Mouse (Mus musculus): ENCODE measurements around the gene Zfp9.

The Zfp9 gene

GRCm38 (mm10) chr6:118478957-118479708, at the start of gene Zfp9:
Zfp9 (minus strand) TSS chr6:118479320.
- peak in 1 of 2 experiments; percentile 1 for DNase-seq

GRCm38 (mm10) chr6:118520668-118521067, 41.5 kb upstream of the Zfp9 start:
- DNase-seq: no peak

GRCm38 (mm10) chr6:118513335-118514012, 34.4 kb upstream of the Zfp9 start:
- no peak for DNase-seq

GRCm38 (mm10) chr6:118499010-118499409, 19.9 kb upstream of the Zfp9 start:
- DNase-seq: no peak

GRCm38 (mm10) chr6:118482125-118482524, 3.0 kb upstream of the Zfp9 start:
- DNase-seq: no peak

DNA sequence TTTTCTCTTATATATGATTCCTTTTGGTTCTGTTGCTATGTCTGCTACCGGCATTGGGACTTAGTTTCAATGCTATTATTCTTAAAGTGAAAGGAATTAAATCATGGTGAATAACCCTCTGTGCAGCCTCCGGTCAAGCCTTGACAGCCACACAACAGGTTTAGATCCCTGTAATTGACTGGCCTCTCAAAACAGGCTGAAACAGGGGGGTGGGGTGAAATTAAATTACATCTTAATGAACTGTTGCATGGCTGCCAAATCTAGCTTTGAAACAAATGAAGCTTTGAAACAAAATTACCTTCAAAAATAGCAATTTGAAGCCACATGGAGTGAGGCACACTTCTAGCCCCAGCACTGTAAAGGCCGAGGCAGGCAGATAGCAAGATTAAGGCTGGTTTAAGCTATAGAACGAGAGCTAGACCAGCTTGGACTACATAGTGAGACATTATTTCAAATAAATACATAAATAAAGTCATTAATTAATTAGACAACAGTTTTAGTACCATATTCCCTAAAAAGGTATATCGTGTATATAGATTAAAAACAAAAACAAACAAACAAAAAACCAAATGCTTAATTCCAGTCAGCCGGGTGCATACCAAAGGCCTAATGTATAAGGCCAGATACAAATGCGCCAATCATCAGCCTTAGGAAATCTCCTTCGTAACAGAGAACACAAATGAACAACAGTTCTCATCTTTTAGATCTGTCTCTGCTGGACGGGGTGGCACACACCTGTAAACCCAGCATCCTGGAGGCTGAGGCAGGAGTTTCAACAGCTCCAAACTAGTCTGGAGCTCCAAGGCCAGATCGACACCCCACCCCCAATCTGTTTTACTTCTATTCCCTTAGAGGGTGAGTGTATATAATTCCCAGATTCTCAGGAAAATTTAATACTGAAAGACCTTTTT, 990 bp downstream of the Zfp9 start:
- no peak for DNase-seq

GRCm38 (mm10) chr6:118462069-118462705, 16.9 kb downstream of the Zfp9 start:
- no peak for DNase-seq

GRCm38 (mm10) chr6:118457726-118458125, 21.4 kb downstream of the Zfp9 start:
- no peak for DNase-seq

GRCm38 (mm10) chr6:118455042-118455631, 24.0 kb downstream of the Zfp9 start, which contains the start of gene Zfp248:
Zfp248 (minus strand) TSS chr6:118455528.
- DNase-seq: peak; percentile 81 to 83

DNA sequence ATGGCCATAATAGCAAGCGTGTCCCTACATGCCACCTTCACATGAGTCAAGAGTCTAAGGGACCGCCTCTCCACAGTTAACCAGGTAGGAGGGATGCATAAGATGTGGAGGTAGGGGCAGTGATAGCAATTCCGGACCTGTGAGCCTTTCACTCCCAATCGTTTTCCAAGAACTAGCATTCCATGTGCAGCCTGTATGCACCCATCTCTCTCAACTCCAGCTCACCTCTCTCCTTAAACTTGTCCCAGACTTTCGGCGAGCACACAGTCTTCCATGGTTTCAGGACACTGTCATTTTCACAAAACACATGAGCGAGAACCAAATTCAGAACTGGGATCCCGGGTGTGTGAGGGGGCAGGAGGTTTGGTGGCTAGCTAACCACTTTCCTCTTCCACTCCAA, 24.7 kb downstream of the Zfp9 start:
- DNase-seq: no peak

GRCm38 (mm10) chr6:118431502-118431901, 47.6 kb downstream of the Zfp9 start:
- no peak for DNase-seq

DNA sequence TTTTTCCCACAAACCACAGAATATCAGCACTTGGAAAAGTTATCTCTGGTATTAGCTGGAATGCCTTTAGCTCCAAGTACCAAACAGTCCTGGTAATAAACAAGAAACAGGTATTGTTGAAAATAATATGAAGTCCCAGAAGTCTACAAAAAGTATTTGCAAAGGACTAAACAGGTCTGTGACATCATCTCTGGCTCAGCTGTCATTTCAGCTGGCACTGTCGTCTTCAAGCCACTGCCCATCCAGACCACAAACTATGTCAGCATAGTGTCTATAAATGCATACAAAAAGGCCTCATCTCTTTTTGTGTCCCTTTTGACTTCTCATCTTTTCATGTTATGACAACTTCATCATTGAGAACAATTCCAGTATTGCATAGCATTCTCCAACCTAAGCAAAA, 52.5 kb downstream of the Zfp9 start:
- DNase-seq: no peak

DNA sequence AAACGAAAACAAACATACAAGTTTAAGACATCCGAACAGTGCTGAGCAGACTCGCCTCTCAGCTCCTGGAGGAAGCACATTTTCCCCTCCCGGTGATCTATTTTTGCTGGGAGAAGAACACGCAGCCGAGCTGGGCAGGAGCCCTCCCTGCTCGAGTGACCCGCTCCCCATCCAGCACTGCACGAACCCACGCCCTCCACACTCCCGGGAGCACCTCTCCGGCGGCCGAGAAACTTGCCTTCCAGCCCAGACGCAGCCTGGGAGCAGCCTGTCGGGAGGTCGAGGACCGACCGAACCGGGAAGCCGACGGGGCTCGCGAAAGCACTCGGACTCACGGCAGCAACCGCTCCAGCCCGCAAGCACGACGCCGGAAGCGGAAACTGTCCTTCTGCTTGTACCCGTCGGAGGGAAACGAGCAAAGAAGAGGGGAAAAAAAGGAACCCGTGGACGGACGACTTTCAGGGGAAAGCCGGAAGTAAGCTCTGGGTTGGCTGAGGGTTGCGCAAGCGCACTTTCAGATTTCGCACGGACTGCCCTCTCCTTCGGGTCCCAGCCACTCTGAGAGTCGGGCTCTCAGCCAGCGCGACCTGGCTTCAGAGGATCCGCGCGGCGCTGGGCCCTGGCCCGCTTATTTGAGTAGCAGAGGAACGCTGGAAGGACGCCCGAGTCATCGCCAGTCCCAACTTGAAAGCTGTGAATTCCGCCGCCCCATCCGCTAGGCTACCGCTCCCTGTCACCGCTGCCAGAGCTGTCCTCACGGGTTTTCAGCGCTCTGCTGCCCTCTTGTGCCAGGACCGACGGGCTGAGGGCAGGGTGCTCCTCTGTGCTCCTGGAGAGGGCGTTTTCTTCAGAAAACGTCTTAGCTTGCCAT, 59.8 kb downstream of the Zfp9 start, which contains the start of gene Bms1:
Bms1 (minus strand) TSS at position 425 of the 871 bp plus-strand sequence.
- DNase-seq: peak; percentile 91

All from B cell, adult 2 months (primary cell).